Mouse (Mus musculus) gastrocnemius, postnatal 10 days (tissue): ENCODE measurements around the gene Igtp. TPM values are rescaled to one million over a fixed set of nuclear protein-coding genes. Genes with fewer than 3 reads are reported as not detected.
"Not testable (repeated sequence)": the region's sequence is repeated elsewhere in the genome, so short reads cannot be mapped to it uniquely, and the experiment has no call there.

ENCODE experiments used
- DNase-seq: peaks from one replicate; pipeline ENCODE4 v3.0.0; 2021; ENCODE audit warnings: mixed read lengths
- total RNA-seq, 2 experiments: library from RNA; stranded (reverse); gene quantifications; 2 replicates each; pipeline ENCODE4 v1.2.3; 2021

Gene Igtp
- total RNA-seq, 2 experiments from 2014 or later, result 4.7 to 6.6 TPM

- no peak for DNase-seq
These were observed 14.5 kb downstream of the Igtp start for GRCm38 (mm10) chr11:58213673-58214342.

- peak; percentile 79 for DNase-seq
These were observed 15.2 kb downstream of the Igtp start for GRCm38 (mm10) chr11:58214391-58215048.

DNA sequence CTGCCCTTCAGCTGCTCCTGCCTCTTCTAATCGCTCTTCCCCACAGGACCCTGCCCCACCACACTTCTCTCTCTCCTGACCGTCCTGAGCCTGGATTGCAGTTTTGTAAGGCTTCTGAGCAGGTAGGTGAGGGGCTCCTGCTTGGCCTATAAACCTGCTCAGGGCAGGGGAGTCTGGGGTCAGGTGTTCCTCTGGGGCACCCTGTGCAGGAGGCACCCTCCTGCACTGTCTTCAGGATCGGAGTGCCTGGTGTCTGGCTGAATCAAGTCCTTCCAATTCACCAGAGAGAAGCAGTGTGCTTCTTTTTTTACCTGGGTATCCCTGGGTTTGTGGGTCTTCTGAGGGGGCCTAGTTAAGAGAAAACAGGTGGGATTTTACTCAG is 15.7 kb downstream of the Igtp start:
- DNase-seq, result not testable (repeated sequence)

DNA sequence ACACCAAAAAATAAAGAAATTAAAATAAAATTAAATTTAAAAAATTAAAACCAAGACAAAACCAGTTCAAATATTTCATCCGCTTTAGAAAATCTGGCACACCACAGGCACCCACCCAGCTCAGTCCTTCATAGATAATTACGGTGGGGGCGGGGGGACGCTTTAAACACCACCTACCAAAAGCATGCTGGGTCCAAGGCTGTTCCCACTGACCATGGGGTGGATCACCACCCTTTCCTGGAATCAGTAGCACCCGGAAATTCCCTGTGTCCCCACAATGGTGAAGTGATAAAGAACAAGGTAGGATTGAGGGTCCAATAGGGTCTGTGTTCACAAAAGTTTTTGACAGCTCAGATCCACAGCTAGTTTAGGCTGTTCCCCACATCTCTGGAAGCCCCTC is 16.5 kb downstream of the Igtp start:
- DNase-seq, result no peak

- no peak for DNase-seq
These were observed 17.5 kb downstream of the Igtp start for GRCm38 (mm10) chr11:58216823-58217222.

- peak; percentile 64 for DNase-seq
These were observed 24.4 kb downstream of the Igtp start for GRCm38 (mm10) chr11:58223751-58224150.

- no peak for DNase-seq
These were observed 25.0 kb downstream of the Igtp start for GRCm38 (mm10) chr11:58224313-58224712.

GRCm38 (mm10) chr11:58224872-58225271 is 25.5 kb downstream of the Igtp start:
- not testable (repeated sequence) for DNase-seq

- peak; percentile 76 for DNase-seq
These were observed 26.3 kb downstream of the Igtp start for GRCm38 (mm10) chr11:58225655-58226054.

DNA sequence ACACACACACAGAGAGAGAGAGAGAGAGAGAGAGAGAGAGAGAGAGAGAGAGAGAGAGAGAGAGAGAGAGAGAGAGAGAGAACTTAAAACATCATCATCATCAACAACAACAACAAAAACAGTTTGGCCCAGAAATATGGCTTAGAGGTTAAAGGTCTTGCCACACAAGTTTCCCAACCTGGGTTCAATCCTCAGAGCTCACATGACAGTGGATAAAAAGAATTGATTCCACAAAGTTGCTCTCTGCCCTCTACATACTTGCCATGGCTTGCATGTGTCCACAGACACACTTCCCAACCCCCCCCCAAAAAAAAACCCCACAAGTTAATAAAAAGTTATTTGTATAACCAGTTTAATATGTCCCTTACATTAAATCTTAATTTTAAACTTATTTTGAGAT is 27.1 kb downstream of the Igtp start:
- no peak for DNase-seq

- DNase-seq, result not testable (repeated sequence)
These were observed 28.7 kb downstream of the Igtp start for GRCm38 (mm10) chr11:58228021-58228420.

GRCm38 (mm10) chr11:58230396-58230910 is 31.1 kb downstream of the Igtp start:
- DNase-seq, result no peak

- no peak for DNase-seq
These were observed 31.8 kb downstream of the Igtp start for GRCm38 (mm10) chr11:58231156-58231555.

DNA sequence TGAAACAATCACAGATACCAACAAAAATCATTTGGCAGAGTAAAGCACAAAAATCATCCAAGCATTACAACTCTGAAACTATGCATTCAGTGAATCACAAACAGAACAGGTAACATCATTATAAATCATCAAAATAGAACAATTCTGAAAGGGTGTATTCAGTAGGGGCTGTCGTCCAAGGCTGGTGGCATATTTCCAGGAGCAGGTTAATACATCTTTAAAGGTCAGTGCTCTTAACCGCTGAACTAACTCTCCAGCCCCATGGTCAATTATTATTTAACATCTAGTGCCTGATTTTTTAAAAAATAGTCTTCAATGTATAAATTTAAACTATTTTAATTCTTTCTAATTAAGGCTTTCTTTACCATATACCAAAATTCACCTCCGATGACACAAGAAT is 35.2 kb downstream of the Igtp start:
- not testable (repeated sequence) for DNase-seq

- DNase-seq, result no peak
These were observed 35.8 kb downstream of the Igtp start for GRCm38 (mm10) chr11:58235152-58235551.

- DNase-seq, result no peak
These were observed 39.8 kb downstream of the Igtp start for GRCm38 (mm10) chr11:58238840-58239791.

DNA sequence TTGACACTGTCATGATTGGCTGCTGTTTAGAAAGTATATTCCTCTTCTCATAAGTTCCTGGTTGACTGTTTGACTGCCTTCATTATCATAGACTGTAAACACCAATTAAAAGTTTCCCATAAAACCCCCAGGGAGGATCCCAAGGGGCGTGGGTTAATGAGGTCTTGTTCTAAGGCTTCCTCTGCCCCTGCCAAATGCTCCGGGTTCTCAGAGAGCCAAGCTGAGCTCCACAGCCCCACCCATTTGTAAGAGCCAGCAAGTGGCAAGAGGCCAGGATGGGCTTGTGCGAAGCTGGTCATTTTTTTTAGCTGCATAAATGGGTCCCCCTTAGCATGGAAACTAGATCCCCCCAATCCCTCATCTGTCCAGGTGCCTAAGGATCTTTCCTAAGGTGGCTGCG is 47.9 kb downstream of the Igtp start:
- peak; percentile 31 for DNase-seq

DNA sequence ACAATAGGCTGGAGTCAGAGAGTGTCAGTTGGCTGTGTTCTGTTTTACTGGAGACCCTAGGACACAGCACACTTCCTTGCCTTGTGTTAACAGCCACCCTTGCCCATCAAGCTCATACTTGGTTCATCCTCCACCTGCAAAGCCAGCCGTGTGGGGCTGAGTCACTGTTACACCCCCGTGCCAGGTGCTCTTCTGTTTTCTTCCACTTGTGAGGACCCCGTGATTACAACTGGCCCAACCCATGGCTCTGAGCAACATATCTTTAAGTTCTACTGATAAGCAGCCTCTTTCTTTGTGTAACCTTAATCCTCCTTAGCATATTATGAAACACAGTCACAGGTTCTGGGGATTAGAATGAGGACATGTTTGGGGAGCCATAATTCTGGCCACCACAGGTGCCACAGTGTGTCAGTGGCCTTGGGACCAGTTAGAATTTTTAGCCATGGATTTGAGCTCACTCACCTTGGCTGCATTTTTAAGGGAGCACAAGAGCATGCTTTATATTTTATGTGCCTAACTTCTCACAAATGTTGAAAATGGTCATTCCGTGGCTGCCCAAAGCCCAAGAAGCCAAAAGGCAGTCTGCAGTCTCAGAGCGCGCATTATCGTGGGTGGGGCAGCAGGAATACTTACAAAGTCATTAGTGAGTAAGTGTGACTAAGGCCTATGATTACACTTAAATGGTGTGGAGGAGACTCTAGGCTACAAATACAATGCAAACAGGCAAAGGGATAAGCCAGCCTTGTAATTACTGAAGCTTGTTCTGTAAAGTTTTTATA is 50.0 kb downstream of the Igtp start:
- no peak for DNase-seq

DNA sequence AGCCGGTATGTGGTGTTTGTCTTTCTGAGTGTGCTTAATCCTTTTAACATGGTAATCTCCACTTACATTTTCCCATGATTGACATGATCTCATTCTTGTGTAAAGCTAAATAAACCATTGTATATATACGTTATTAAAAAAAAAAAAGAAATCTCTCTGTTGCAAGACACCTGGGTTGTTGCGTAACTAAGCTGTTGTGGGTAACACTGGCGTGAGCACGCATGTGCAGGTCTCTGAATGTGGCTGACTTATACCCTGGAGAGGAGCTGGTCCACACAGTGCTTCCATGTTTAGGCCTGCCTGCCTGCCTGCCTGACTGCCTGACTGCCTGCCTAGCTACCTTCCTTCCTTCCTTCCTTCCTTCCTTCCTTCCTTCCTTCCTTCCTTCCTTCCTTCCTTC is 51.2 kb downstream of the Igtp start:
- DNase-seq, result no peak

DNA sequence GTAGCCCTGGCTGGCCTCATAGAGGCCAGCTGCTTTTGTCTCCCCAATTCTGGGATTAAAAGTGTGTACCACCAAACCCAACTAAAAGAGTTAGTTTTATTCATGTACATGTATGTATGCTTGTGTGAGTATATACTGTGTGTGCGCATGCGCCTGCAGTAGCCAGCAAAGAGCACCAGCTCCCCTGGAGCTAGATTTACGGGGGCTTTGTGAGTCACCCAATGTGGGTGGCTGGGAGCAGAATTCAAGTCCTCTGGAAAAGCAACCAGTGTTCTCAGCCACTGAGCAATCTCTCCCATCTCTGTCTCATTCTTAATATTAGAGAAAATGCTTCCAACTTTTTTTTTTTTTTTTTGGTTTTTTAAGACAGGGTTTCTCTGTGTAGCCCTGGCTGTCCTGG is 55.1 kb downstream of the Igtp start:
- no peak for DNase-seq
